ENCODE assay signal across 9 mouse cellular contexts in the genomic region with DNA sequence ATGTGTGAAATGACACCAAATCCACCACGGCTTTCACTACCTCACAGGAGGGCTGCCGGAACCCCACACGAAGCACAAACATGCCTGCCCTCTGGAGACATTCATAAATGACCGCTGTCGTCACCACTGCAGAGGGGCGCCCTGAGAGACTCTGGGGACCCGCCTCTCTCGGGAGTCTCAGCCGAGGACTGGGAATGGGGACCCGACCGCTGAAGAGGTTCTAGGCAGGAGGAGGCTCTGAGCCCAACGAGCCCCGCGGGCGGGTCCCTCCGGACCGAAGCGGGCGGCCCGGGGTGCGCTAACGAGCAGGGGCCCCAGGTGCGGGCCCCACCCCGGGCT. TPM values are rescaled to one million over a fixed set of nuclear protein-coding genes. Genes with fewer than 3 reads are reported as not detected.
DNase-seq lines count a peak whose midpoint lies in the region; ATAC-seq and TF ChIP-seq lines count a peak whose summit lies in the region.
"Had no signal": no experiment of that assay in that cellular context is flagged by ENCODE, and none has a peak within 500 bp of the region (broad histone marks: within the 10 kb centered on the region; RNA-seq: fewer than 3 reads in every experiment).

No protein-coding gene starts in this region.

- peaks cover 3% of the 10 kb centered on the region for H3K36me3 ChIP-seq in G1E (replicated peaks)
- H3K36me3 ChIP-seq in forebrain, embryonic 12.5 days (replicated peaks): no peaks in the 10 kb centered on the region
- no peaks in the 10 kb centered on the region for H3K36me3 ChIP-seq in liver, embryonic 11.5 days (ENCODE audit: control insufficient read depth, insufficient read depth, low read length)

- no peaks in the 10 kb centered on the region for H3K9me3 ChIP-seq in G1E (replicated peaks)
- no peaks in the 10 kb centered on the region for H3K9me3 ChIP-seq in forebrain, embryonic 12.5 days
- H3K9me3 ChIP-seq in liver, embryonic 11.5 days (ENCODE audit: control insufficient read depth, low read length): no peaks in the 10 kb centered on the region

- H3K9ac ChIP-seq in forebrain, embryonic 12.5 days: peak overlapping the region; percentile 77
- H3K9ac ChIP-seq in liver, embryonic 11.5 days (ENCODE audit: low read depth, low read length): peak overlapping the region; percentile 79

- ATAC-seq in G1E (ENCODE audit: extremely low read depth, insufficient number of reproducible peaks, low FRiP score, poor library complexity, severe bottlenecking): no peak
- peak; percentile 52 for ATAC-seq in forebrain, embryonic 12.5 days (ENCODE audit: low FRiP score)
- ATAC-seq in liver, embryonic 11.5 days (replicated peaks; ENCODE audit: low FRiP score): no peak

- peak overlapping the region; percentile 95 for H3K4me2 ChIP-seq in forebrain, embryonic 12.5 days
- H3K4me2 ChIP-seq in liver, embryonic 11.5 days: peak overlapping the region; percentile 98

- H3K4me1 ChIP-seq in G1E (ENCODE audit: insufficient read depth, low read depth, low read length): peaks cover 58% of the 10 kb centered on the region
- H3K4me1 ChIP-seq in forebrain, embryonic 12.5 days: peaks cover 59% of the 10 kb centered on the region
- peaks cover 73% of the 10 kb centered on the region for H3K4me1 ChIP-seq in liver, embryonic 11.5 days (replicated peaks; ENCODE audit: control insufficient read depth, insufficient read depth, low read length)

- WGBS in forebrain, embryonic 12.5 days: under 1% methylated on average over 24 of the region's 24 CpGs
- WGBS in liver, embryonic 11.5 days: 1% methylated on average over 22 of the region's 24 CpGs

- intact Hi-C loops in left cerebral cortex, postnatal 14 days (cut with DNase I): no loop called here
- intact Hi-C loops in gastrocnemius, postnatal 36 days (cut with DNase I): no loop called here

- H3K27ac ChIP-seq in forebrain, embryonic 12.5 days: peak overlapping the region; percentile 97
- H3K27ac ChIP-seq in liver, embryonic 11.5 days (ENCODE audit: low read depth, low read length): peak overlapping the region; percentile 97

- peaks cover 48% of the 10 kb centered on the region for H3K27me3 ChIP-seq in G1E (ENCODE audit: insufficient read depth, low read length)
- peaks cover 47% of the 10 kb centered on the region for H3K27me3 ChIP-seq in forebrain, embryonic 12.5 days
- no peaks in the 10 kb centered on the region for H3K27me3 ChIP-seq in liver, embryonic 11.5 days (replicated peaks; ENCODE audit: control insufficient read depth, insufficient read depth, low read length)

- peak overlapping the region; percentile 70 for H3K4me3 ChIP-seq in G1E (ENCODE audit: low read depth, low read length)
- H3K4me3 ChIP-seq in forebrain, embryonic 12.5 days (replicated peaks): peak overlapping the region; percentile 62
- H3K4me3 ChIP-seq in liver, embryonic 11.5 days (ENCODE audit: low read depth, low read length): peak overlapping the region; percentile 77

- peak; percentile 27 for DNase-seq in kidney, adult 9 months
- DNase-seq in kidney, postnatal 10 days: no peak
- peak; percentile 43 for DNase-seq in G1E (ENCODE audit: low spot score)
- no peak for DNase-seq in liver, embryonic 11.5 days (ENCODE audit: low spot score)
- DNase-seq in spleen, postnatal 10 days (ENCODE audit: low spot score in 2 of 2): peak; percentile 59 to 65
- no peak for DNase-seq in left cerebral cortex, postnatal 14 days (ENCODE audit: low spot score in 2 of 2)
- DNase-seq in gastrocnemius, postnatal 36 days: no peak

- TF ChIP-seq CTCF in G1E (IDR thresholded peaks at IDR 0.05; ENCODE audit: low read depth, low read length): no peak

RNA-seq across cellular contexts. Expression of gene 4930404H24Rik, which starts 0.4 kb away (rescaled TPM):
- total RNA-seq in G1E (2014; fragmentation: Nextera tagmentation) (not detected in 2 replicates), G1E (2017) (not detected in 2 replicates)
- not detected in 2 replicates for polyA plus RNA-seq in G1E (2012)
- polyA plus RNA-seq in forebrain, embryonic 12.5 days (2016; fragmentation: Nextera tagmentation; extraction: Ambion mirVana): not detected in 2 replicates
- not detected in 2 replicates for polyA plus RNA-seq in liver, embryonic 11.5 days (2014; fragmentation: Nextera tagmentation; extraction: Ambion mirVana)
- total RNA-seq in left cerebral cortex, postnatal 14 days (2021): 1 to 10 TPM in 1 of 2 experiments, not detected in 1; 1.4 TPM
- not detected for total RNA-seq in gastrocnemius, postnatal 36 days (2021)
- polyA plus RNA-seq: large intestine, adult 2 months had no signal

RNA-seq across cellular contexts. Expression of gene Nol4l, which starts 37.6 kb away (rescaled TPM):
- total RNA-seq in G1E (2014; fragmentation: Nextera tagmentation): 39.2 and 45.3 TPM in 2 replicates
- 13.5 and 13.9 TPM in 2 replicates for total RNA-seq in G1E (2017)
- polyA plus RNA-seq in G1E (2012): 19.8 and 23.4 TPM in 2 replicates
- polyA plus RNA-seq in forebrain, embryonic 12.5 days (2016; fragmentation: Nextera tagmentation; extraction: Ambion mirVana): 31.4 and 34.5 TPM in 2 replicates
- polyA plus RNA-seq in liver, embryonic 11.5 days (2014; fragmentation: Nextera tagmentation; extraction: Ambion mirVana): 14.1 and 15.8 TPM in 2 replicates
- total RNA-seq in left cerebral cortex, postnatal 14 days (2021): 10 to 100 TPM; 44.8 to 46.8 TPM
- total RNA-seq in gastrocnemius, postnatal 36 days (2021): 1 to 10 TPM in 1 of 2 experiments, under 1 TPM in 1; 0.94 to 1.0 TPM

Comparison
In these comparisons a context has a peak if more than half of its experiments do, and no peak if none do; other contexts are left out.
1. DNase-seq: peak in kidney, adult 9 months (single experiment), G1E (single experiment) and spleen, postnatal 10 days (2 of 2); none in kidney, postnatal 10 days (single experiment), liver, embryonic 11.5 days (single experiment), left cerebral cortex, postnatal 14 days (0 of 2) and gastrocnemius, postnatal 36 days (0 of 2).
2. RNA of gene Nol4l, which starts 37.6 kb away (total RNA-seq): 44.8 to 46.8 TPM in left cerebral cortex, postnatal 14 days and 13.5 to 45.3 TPM in G1E; 0.94 to 1.0 TPM in gastrocnemius, postnatal 36 days; every median in the first group is over 4 times any median in the second.
3. Peak in every context shown above with its lines, with median percentiles within 50 percentile points of each other: H3K4me3 ChIP-seq.